Mouse (Mus musculus) NIH3T3 (cell line): Measurements from ENCODE around the gene Ifi211.
"Not testable (repeated sequence)": the region's sequence is repeated elsewhere in the genome, so short reads cannot be mapped to it uniquely, and the experiment has no call there.

Experiments used
- DNase-seq: peaks from one replicate; pipeline ENCODE4 v3.0.0-alpha.2; 2012; ENCODE audit warnings: low read depth

The Ifi211 gene

DNA sequence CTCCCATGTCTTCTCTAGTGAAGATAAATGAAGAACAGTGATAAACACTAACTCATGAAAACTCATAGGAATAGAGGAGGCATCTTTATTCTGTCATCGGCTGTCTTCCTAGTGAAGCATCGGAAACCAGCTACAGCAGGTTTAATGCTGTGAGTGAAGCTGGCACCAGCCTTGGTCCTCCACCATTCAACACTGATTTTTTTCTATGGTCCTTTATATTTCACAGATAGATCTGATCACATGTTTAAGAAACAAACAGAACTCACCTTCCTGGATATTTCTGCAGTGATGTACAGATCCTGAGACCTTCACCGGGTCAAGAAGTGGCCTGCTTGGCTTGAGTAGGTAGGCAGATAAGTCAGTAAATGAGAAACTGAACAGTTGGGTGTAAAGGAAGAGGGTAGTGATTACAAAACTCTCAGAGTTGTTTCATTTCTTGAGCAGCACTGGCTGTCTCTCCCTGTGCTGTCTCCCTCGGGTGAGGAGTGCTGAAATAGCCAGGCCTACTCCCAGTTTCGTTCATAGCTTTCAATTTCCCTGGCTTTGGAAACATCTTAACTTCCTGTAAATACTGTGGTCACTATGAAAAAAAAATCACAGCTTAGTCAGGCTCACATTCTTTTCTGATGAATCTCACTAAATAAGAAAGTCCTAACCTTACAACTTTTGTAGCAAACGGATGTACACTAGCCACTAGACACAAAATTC is at the start of gene Ifi211:
TSS of gene Ifi211 (minus strand) at position 499 of the 708 bp plus-strand sequence.
- DNase-seq, result peak; percentile 96

DNA sequence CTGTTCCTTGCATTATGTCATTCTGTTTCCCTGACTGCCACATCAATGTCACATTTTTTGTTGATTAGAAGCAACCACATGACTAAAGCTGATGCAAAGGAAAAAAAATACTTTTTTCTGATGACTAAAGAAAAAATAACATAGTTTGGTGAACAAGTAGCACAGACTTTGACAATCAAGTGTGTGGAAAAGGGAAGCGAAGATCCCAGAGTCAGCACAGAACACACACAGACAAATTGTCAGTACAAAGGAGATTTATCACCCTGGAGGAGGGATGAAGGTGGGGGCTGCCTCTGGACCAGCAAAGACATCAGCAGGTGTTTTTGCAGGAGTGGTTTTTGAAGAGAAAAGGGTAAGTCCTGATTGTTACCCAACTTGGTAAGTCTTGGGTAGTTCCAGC is 48.6 kb upstream of the Ifi211 start:
- DNase-seq, result not testable (repeated sequence)

DNA sequence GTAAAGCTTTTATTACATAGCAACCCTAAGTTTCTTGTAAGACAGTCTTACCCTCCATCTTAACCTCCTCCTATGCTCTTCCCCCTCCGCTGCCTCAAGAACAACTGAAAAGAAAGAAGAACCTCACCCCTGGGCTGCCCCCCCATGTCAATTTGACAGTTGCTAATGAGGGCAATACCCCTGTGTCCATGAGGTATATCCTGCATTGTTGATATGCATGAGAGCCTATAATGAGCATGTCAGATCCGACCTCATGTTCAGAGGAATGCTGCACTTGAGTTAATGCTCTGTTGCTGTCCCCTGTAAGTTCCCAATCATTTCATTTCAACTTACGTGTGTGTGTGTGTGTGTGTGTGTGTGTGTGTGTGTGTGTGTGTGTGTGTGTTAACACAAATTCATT is 47.2 kb upstream of the Ifi211 start:
- DNase-seq, result not testable (repeated sequence)

DNA sequence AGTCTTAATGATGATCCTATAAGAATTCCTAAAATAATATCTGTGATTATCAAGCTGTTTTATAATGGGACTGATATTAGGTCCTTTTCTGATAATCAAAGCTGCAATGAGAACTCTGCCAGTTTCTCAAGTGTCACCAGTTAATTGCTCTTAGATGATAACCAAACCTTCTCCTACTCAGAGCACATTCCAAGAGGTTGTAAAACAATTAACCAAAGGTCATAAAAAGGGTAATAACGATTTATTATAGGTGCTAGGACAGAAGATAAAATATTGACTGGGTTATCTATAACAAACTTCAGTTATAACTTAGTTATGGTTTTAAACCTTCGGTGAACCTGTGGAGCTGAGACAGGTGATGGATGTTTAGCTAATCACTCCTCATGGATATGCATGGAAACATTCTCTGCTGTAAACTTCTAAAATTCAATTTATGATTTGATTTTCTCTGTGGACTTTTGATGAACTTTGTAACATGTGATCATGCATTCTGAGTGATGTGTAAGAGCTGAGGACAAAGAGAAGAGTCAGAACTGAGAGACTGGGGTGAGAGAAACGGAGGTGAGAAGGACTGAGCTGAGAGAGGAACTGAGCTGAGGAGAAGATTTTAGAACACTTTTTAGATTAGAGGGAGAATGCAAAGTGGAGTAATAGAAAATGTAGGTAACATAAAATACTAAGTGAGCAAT is 43.1 kb upstream of the Ifi211 start:
- DNase-seq, result not testable (repeated sequence)

DNA sequence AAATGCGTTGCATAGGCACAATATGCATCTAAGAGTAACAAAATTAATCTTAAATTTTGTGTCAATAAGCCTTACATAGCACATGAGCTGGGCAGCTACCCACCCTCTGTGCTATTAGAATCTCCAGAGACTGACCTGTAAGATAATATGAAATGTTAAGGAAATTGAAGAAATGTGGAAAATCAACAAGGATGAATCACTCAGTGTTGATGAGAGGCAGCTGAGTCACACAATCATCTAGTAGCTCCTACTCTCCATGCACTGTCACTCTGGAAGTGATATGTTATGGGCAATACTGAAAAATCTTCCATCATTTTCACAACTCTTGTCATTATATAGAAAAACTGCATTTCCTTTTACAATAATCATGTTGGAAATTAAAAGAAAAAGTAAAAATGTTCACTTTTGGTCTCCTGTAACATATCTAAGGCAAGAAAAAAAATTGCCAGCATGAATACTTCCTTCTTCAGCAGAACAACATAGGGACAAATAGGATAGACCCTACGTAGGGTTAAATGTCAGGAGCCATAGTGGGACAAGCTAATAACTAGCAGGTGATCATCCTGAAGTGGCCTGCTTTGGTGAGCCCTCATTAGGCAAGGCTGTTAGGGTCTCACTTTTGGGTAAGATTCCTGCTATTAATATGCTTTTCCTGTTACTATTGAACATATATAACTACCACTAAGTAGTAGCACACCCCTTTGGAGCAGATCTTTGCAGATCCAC is 42.4 kb upstream of the Ifi211 start:
- peak; percentile 35 for DNase-seq

DNA sequence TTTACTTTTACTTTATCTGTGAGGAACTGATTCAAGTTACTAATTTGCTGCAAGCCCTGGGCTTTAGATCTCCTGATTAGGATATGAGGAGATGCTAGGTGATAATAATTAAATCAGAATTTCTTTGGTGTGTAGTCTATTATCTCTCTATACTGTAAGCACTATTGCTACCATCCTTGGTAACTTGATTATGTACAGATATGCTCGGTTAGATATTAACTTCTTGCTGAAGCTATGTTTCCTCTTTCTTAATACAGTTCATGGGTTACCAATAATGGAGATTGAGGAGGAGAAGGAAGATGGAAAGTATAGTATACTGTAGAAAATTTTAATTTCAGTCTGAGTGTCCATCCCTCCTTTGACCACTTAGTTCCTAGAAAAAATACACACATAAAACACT is 40.7 kb upstream of the Ifi211 start:
- no peak for DNase-seq

DNA sequence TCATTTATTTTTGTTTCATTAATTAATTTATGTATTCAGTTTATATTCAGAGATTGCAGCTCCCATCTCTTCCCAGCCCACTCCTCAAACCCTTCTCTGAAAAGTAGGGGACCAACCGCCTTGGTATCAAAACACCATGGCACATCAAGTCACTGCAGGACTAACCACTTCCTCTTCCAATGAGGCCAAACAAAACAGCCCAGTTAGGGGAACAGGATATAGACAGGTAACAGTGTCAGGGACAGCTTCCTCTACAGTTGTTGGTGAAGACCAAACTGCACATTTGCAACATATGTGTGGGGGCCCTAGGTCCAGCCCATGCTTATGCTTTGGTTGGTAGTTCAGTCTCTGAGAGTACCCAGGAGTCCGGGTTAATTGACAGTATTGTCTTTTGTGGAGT is 36.2 kb upstream of the Ifi211 start:
- peak; percentile 1 for DNase-seq

DNA sequence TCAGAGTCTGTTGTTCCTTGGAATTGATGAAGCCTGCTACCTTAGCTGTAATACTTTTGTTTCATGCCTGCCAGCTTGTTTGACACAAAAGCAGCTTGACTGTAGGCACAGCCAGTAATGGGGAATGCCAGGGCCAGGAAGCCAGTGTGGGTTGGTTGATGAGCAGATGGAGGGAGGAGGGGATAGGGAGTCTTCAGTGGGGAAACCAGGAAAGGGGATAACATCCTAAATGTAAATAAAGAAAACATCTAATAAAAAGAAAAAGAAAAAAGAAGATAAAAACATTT is 29.9 kb upstream of the Ifi211 start:
- DNase-seq, result peak; percentile 47

DNA sequence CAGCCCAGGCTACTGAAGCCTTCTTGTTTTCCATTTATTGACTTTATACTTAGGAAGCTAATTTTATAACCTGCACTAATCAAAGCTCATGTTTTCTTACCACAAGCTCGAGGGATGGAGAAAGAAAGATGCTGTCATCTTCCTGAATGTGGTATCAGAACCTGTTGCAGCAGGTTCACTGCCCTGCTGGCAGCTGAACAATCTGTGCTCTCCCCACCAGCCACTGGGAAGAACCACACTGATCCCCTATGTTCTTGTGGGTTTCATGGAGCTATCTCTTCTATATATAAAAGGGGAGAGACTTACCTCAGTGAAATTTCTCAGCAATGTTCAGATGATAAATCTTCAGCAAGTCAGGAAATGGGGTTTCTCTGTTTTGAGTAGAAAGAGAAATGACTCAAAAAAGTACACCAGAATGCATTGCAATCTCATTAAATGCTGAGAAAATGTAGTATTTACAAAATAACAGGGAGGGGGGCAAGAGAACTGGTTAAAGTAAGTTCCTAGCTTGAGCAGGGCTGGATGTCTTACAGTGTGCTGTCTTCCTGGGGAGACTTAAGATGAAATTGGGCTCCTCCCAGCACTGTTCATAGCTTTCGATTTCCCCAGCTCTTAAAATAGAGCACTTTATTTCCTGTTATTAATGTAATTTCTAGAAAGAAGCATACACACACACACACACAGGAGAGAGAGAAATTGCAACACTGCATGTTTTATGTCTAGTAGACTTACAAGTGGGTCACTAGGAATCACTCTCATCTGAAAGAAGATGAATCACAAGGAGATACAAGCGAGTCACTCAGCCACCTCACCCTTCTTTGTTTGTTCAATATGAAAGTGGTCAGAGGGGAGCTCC is 29.3 kb upstream of the Ifi211 start, which contains the start of the genes Mndal and Ifi203:
TSS of gene Mndal (minus strand) at position 568 of the 856 bp plus-strand sequence.
TSS of gene Ifi203 (minus strand) at position 749 of the 856 bp plus-strand sequence.
- DNase-seq, result not testable (repeated sequence)

DNA sequence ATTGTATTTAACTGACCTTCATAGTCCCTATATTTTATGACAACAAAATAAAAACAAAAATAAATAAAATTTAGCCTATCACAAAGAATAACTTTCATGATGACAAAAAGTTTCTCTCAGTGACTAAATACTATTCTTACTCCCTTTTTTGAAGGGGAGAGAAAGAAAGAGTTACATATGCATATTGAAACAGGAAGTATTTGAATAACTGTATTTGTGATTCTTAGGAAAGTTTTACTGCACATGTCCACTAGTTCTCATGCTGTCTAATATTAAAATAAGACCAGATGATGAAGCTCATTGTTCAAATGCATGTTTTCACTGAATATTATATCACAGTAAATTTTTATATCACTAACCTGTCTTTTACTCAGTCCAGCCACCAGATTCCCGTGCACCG is 28.7 kb upstream of the Ifi211 start:
- not testable (repeated sequence) for DNase-seq

DNA sequence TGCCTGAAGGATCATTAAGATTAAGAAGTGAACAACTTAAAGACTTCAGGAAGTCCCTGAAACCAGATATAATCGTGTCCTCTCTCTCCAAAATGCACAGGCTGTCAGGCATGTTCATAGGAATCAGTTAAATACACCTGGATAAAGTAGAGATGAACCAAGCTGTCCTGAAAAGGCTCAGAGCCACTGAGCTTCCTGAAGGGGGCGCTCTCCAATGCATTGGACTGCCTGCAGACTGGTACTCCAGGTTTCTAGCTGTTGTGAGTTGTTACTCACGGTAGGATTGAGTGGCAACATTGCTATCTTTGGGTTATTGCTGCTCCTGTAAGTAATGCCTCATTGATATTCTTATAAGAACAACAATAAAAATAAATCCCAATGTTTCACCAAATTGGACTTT is 6.4 kb upstream of the Ifi211 start:
- DNase-seq, result not testable (repeated sequence)

DNA sequence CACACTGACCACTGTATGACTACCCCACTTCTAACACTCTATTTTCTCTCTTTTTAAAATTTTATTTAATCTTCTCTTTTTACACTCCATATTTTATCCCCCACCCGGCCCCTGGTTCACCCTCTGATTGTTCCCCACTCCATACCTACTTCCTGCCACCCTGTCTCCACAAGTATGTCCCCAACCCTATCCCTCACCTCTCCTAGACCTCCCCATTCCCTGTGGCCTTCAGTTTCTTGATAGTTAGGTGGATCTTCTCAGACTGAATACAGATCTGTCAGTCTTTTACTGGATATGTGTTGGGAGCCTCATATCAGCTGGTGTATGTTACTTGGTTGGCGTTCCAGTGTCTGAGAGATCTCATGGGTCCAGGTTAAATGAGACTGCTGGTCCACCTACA is 1.7 kb upstream of the Ifi211 start:
- no peak for DNase-seq

DNA sequence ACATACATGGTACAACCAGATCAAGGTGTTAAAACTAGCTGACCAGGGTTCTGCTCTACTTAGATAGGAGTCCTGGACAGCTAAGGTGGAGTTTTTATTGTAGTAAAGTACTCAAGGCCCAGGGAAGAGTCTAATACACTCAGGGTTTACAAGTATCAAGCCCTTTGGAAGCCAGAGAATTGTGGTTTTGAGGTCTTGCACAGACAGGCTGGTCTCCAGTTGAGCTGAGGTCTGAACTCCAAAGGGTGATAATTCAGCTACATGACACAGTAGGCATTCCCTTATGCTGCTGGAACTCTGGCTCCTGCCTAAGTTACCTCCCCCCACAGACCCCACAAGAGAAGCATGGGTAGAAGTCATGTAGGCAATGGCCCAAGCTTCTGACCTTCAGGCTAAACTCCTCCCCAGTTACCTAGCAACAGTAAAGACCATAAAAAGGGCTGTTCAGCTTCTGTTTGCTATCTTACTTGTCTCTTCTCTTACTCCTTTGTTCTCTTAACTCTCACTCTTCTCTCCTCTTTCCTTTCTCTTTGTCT is 478 bp upstream of the Ifi211 start:
- peak; percentile 45 for DNase-seq

DNA sequence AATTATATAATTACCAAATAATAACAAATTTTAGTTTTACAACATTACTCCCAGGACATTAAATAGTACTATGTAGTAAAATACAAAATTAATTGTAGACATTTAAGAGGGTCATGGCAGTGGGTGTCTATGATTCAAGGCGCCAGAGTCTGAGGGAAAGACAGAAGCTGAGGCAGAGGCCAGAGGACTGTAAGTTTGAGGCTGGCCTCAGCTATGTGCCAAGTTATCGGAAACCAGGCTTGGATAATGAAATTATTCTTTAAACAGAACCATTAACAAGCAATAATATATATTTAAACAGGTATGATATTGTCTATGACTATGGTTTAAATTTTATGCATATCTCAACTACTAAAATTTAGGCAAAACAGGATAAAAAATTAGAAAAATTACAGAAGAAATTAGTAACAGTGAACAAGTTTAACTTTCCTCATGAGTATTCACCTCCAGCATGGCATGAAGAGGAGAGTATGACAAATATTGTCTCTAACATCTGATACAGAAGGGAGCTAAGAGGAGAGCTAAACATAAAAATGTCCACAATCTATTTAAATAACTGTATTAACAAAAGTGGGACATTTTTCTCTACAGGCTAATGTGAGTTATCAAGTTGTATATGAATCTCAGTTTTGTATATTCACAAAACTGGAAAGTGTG is 910 bp downstream of the Ifi211 start:
- DNase-seq, result peak; percentile 56

DNA sequence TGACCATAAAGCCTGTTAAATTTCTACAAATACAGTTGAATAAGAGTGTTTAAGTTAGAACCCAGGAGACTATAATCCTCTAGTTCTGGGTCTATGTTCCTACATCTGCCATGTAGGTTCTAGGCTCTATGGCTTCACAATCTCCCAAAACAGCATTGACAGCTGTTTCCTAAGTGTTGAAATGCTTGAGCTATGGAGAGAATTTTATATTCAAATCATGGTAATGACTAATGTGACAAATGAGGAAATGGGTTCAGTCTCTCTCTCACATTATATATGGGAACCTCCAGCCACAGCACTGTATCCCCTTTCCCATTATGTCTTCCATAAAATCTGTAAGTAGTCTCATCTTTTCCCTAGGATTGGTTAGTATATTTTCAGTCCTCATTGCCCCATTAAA is 4.5 kb downstream of the Ifi211 start:
- not testable (repeated sequence) for DNase-seq

DNA sequence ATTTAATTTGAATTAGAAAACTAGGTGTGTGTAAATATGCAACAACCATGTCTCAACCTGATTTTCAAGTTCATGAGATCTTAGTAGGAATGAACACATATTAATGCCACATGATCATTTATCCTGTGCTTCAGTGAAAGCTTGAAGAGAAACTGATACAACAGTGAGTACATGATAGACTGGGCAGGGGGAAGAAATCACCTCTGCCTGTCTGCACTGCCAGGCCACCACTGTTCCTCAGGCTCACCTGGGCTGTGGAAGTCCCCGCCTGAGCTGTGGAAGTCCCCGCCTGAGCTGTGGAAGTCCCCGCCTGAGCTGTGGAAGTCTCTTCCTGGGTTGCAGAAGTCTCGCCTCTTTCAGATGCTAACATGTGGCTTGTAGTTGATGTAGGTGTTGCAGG is 7.0 kb downstream of the Ifi211 start:
- DNase-seq, result not testable (repeated sequence)

DNA sequence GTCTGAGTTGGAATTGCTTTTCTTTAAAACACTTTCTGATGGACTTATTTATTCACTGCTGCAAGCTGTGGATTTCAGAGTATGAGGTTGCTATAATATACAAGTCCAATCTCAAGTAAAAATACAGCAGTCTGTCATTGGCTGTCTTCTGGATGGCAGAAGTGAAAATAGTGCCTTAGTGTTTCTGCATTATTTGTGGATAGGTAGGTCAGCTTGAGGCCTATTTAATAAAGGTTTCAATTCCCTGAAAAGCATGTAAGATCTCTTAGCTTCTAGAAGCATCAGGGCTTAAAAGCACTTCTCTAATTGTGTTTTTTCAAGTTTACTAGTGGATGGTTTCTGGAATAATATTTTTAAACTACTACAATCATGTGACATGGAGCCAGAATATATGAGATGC is 23.1 kb downstream of the Ifi211 start:
- not testable (repeated sequence) for DNase-seq

DNA sequence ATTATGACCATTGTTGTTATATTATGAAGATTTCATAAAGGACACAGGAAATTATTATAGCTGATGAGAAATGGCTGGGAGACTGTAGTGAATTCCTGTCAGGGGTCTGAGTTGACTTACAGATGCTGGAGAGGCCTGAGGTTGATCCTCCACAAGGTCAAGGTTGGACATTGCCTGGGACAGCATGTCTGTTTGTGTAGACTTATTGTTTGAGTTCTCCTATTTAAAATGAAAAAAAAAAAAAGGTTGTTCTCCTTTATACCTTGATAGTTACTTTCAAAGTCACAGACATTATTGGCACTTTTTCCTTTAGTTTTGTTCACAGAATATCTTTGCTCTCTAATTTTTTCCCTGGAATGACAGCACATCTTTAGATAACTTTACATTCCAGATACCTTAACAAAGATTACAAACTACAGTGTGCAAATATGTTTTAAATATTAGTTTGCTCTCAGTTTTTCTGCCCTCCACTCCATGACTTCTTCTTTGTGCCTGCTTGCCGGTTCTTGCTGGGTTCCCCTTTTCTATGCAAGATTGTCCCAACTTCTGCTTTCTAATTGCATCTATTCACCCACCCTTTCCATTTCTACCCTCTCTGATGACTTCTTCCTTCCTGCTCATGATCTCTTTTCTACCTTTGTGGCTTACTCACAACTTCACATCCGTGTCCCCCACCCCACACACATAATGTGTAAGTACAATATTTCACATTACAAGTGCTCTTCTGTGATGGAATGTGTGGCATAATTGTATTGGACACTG is 25.6 kb downstream of the Ifi211 start:
- not testable (repeated sequence) for DNase-seq

DNA sequence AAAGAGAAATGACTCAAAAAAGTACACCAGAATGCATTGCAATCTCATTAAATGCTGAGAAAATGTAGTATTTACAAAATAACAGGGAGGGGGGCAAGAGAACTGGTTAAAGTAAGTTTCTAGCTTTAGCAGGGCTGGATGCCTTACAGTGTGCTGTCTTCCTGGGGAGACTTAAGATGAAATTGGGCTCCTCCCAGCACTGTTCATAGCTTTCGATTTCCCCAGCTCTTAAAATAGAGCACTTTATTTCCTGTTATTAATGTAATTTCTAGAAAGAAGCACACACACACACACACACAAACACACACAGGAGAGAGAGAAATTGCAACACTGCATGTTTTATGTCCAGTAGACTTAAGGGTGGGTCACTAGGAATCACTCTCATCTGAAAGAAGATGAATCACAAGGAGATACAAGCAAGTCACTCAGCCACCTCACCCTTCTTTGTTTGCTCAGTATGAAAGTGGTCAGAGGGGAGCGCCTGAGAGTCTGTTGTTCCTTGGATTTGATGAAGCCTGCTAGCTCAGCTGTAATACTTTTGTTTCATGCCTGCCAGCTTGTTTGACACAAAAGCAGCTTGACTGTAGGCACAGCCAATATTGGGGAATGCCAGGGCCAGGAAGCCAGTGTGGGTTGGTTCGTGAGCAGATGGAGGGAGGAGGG is 32.7 kb downstream of the Ifi211 start:
- peak; percentile 47 for DNase-seq
